Mouse (Mus musculus) testis, adult 2 months (tissue): ENCODE results near the gene 2310061I04Rik.

Experiments
- CTCF ChIP-seq: fragments of 200-500 bp; IDR thresholded peaks from 2 replicates; pipeline ENCODE4 v1.5.1; 2012; ENCODE audit warnings: low read depth, mild to moderate bottlenecking, inconsistent platforms, low read length, moderate library complexity; ENCODE audit not compliant: control insufficient read depth, insufficient read depth, insufficient replicate concordance
- POLR2A ChIP-seq: fragments of 200-500 bp; IDR thresholded peaks from 2 replicates; pipeline ENCODE4 v1.6.1; 2012; ENCODE audit warnings: low read depth, mild to moderate bottlenecking, inconsistent platforms, low read length, moderate library complexity; ENCODE audit not compliant: control insufficient read depth

- TF ChIP-seq CTCF (no peak), POLR2A (no peak)
These were observed 35.4 kb upstream of the 2310061I04Rik start for GRCm38 (mm10) chr17:35932608-35933007.
